Mouse (Mus musculus) gastrocnemius, adult 18-20 months (tissue): ENCODE measurements around the gene Rbsn. TPM values are rescaled to one million over a fixed set of nuclear protein-coding genes. Genes with fewer than 3 reads are reported as not detected.
A peak's percentile ranks its signal among the peaks of the same experiment; 100 is the strongest.

Experiments used
- DNase-seq: peaks from one replicate; pipeline ENCODE4 v3.0.0; 2021; ENCODE audit warnings: low spot score
- long read RNA-seq, 2 experiments: library from polyadenylated mRNA; stranded (forward); transcript quantifications; one replicate each; pipeline ENCODE4 v2.0.0; 2021
- total RNA-seq, 2 experiments: library from RNA; stranded (reverse); gene quantifications; 2 replicates each; pipeline ENCODE4 v1.2.3; 2021

Rbsn gene
- 10 to 100 TPM in 1 of 2 experiments, 1 to 10 TPM in 1; 9.8 to 10.9 TPM for total RNA-seq
- long read RNA-seq, experiment 1, full-length matches to known transcripts, result 28 of 34 reads
- long read RNA-seq, experiment 1, partial matches to known transcripts, result 2 of 34 reads
- long read RNA-seq, experiment 1, other reads (novel, unspliced or antisense), result 4 of 34 reads
- long read RNA-seq, experiment 2, full-length matches to known transcripts, result 11 of 12 reads
- long read RNA-seq, experiment 2, partial matches to known transcripts, result 0 of 12 reads
- long read RNA-seq, experiment 2, other reads (novel, unspliced or antisense), result 1 of 12 reads

GRCm38 (mm10) chr6:92214773-92215449 is at the start of gene Rbsn:
TSS of gene Rbsn (minus strand) at chr6:92214925.
- DNase-seq, result peak; percentile 92

- no peak for DNase-seq
Observed at GRCm38 (mm10) chr6:92261162-92261843, 46.6 kb upstream of the Rbsn start.

GRCm38 (mm10) chr6:92255346-92255745 is 40.6 kb upstream of the Rbsn start:
- DNase-seq, result no peak

- no peak for DNase-seq
Observed at GRCm38 (mm10) chr6:92253253-92253870, 38.6 kb upstream of the Rbsn start.

- DNase-seq, result no peak
Observed at GRCm38 (mm10) chr6:92247215-92247919, 32.6 kb upstream of the Rbsn start.

GRCm38 (mm10) chr6:92246335-92246734 is 31.6 kb upstream of the Rbsn start:
- DNase-seq, result no peak

- DNase-seq, result no peak
Observed at GRCm38 (mm10) chr6:92244591-92244990, 29.9 kb upstream of the Rbsn start, which contains the start of gene Trh. TSS of gene Trh (minus strand) at chr6:92244650.

- peak; percentile 32 for DNase-seq
Observed at GRCm38 (mm10) chr6:92241178-92241906, 26.6 kb upstream of the Rbsn start.

- no peak for DNase-seq
Observed at GRCm38 (mm10) chr6:92235036-92235435, 20.3 kb upstream of the Rbsn start.

GRCm38 (mm10) chr6:92231762-92232161 is 17.0 kb upstream of the Rbsn start:
- DNase-seq, result no peak

GRCm38 (mm10) chr6:92231356-92231755 is 16.6 kb upstream of the Rbsn start:
- DNase-seq, result no peak

- no peak for DNase-seq
Observed at GRCm38 (mm10) chr6:92229586-92229985, 14.9 kb upstream of the Rbsn start.

GRCm38 (mm10) chr6:92229103-92229502 is 14.4 kb upstream of the Rbsn start:
- no peak for DNase-seq

GRCm38 (mm10) chr6:92224981-92225380 is 10.3 kb upstream of the Rbsn start:
- no peak for DNase-seq

GRCm38 (mm10) chr6:92222021-92222420 is 7.3 kb upstream of the Rbsn start:
- no peak for DNase-seq

GRCm38 (mm10) chr6:92221604-92222003 is 6.9 kb upstream of the Rbsn start:
- DNase-seq, result no peak

GRCm38 (mm10) chr6:92219445-92219844 is 4.7 kb upstream of the Rbsn start:
- DNase-seq, result no peak

- no peak for DNase-seq
Observed at GRCm38 (mm10) chr6:92214055-92214772, 511 bp downstream of the Rbsn start.

- DNase-seq, result no peak
Observed at GRCm38 (mm10) chr6:92199414-92199813, 15.3 kb downstream of the Rbsn start.

GRCm38 (mm10) chr6:92184178-92184577 is 30.5 kb downstream of the Rbsn start:
- no peak for DNase-seq
